Mouse (Mus musculus) retina, embryonic 14.5 days (tissue): Measurements from ENCODE around the gene Cdk10.
"Not testable (repeated sequence)": the region's sequence is repeated elsewhere in the genome, so short reads cannot be mapped to it uniquely, and the experiment has no call there.

Source experiments
- DNase-seq: peaks from one replicate; pipeline ENCODE4 v3.0.0-alpha.2; 2015; ENCODE audit warnings: low spot score

Cdk10 gene

DNA sequence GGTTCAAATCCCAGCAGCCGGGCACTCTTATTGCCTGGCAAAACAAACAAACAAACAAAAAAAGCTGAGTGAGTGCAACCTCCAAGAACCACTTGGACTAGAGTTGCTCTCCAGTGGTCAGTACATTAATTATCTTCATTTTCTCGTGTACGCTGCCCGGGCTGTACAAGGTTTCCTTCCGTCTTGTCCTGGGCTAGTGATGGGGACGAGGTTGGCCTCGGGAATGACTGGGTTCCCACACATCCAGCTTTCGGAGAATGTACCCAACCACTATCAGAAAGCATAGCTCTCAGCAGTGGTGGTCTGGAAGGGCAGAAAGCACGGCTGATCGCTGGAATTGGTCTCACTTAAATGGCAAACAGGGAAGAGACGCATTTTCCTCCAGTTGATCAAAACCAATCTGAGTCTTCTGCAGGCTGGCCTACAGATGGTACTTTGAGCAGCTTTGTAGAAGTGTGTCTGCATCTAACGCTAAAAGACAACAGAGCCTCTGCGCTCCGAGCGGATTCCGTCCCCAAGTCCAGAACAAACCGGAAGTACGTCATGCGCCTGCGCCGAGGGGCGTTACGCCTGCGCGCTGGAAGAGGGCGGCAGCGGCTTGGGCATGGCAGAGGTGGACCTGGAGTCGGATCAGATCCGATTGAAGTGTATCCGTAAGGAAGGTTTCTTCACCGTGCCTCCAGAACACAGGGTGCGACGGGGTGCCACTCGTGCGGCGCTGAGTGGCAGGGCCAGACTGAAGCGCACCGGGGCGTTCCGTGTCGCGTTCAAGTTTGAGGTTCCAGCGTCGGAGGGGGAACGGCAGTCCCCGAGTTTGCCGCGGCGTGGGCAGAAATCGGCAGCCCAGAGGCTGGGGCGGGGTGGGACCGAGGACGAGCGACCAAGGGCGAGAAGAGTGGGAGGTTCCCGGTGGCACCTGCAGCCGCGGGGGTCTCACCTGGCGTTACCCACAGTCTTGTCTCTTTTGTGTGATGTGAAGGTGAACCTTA is at the start of gene Cdk10:
Gene Cdk10, plus strand, starts transcription at position 565 of the 989 bp plus-strand sequence.
- DNase-seq: peak; percentile 95

DNA sequence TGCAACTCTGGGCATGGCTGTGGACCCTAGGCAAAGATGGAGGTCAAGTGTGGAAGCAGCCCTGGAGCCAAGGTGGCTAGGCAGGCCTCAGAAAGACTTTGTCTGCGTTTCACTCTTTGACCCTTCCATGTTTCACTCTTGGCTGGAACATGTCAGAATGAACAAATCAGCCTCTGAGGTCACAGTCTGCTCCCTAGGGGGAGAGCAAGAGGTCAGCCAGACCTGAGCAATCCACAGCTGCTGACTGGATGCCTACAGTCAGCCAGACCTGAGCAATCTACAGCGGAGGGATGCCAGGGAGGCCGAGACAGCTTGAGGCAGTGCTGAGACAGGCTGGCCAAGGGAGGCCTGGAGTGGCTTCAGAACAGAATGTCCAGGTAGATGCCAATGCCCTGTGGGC is 43.3 kb upstream of the Cdk10 start:
- peak; percentile 49 for DNase-seq

DNA sequence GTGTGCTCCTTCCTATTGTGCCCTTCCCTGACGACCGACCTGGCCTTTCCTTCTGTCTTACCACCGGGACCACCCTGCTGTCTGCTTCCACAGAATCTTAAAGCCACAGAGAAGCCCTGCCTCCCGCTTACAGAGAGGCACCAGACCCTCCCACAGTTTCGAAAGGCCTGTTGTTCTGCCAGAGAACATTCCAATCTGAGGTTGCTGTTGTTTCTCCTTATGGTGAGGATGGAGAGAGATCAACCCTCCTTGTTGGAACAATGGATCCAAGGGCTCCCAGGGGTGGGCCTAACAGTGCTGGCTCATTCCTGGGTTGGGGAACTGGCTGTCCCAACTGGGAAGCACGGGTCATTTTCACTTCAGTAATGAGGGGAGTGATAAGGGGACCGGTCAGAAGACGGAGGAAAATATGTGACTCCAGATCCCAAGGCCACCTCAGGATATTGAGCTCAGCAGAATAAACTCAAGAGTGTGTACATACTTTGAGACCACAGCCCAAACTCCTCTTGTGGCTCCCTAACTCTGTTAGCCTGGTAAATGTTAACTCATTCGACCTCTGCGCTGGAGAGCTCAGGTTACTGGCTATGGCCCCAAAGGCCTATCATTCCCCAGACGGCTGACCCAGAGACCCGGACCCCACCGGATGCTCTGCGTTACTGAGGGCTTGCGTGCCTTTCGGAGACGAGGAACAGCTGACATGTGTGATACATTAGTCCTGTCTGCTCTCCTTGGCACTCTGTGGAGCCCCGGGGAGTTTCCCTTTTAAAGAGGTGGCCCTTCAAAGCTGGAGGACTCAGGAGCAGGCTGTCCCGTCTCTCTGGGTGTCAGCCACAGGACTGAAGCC is 38.9 kb upstream of the Cdk10 start, which contains the start of gene Dpep1:
Gene Dpep1, plus strand, starts transcription at position 677 of the 844 bp plus-strand sequence.
- no peak for DNase-seq

DNA sequence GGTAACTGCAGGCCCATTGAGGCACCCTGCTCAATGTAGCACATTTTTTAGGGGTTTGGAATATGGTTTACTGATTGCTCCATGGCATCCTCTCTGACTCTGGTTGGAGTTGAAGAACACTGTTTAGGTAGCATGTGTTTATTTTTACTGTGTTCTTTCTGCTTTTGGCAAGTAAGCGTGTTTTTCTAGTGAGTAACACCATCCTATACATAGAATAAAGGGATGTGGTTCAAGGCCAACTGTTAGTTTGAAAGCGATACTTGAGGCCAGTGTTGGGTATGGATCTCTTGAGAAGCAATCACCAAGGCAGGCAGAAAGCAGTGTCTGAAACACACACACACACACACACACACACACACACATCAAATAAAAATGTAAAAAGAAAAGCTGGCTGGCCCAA is 36.6 kb upstream of the Cdk10 start:
- no peak for DNase-seq

DNA sequence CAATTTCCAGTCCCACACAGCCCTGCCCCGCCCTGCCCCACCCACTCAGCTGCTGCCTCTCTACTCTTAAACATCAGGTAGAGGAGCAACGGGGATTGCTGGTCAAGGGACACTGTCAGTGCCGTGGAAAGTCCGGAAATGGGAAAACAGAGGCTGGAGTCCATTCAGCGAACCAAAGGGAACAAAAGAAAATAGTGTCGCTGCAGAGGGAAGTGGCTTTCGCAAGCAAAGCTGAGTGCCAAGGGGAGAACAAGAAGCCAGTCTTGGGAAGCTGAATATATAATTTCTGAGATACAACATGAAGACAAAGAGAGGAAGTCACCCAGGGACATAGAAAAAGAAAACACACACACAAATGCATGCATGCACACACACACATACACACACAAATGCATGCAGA is 35.8 kb upstream of the Cdk10 start:
- DNase-seq: no peak

DNA sequence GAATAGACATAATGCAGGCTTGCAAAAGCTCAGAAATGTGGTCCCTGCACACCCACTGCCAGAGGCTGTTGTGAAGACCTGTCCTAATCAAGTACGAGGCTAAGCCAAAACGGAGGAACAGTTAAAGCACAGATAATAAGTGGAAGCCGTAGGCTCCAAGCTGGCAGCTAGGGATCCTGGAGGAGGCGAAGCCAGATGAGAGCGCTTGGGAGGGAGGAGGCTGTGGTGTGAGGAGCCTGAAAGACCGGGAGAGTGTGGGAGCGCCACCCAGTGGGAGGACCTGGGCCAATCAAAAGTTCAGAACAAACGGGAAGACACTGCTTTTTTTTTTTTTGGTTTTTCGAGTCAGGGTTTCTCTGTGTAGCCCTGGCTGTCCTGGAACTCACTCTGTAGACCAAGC is 34.0 kb upstream of the Cdk10 start:
- DNase-seq: peak; percentile 86

DNA sequence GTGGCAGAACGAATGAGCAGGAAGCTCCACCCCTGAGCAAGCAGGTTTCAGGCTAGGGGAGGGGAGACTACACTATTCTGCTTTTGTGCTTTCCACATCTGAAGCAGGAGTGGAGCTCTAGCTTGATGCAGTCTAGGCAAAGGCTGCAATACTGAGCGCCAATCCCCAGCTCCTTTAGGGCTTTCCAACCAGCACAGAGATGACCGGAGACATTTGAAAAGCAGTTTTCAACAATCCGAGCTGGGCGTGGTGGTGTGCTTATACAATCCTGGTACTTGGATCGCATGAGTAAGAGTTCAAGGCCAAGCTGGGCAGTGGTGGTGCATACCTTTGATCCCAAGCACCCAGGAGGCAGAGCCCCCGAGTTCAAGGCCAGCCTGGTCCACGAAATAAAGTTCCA is 32.7 kb upstream of the Cdk10 start:
- DNase-seq: no peak

DNA sequence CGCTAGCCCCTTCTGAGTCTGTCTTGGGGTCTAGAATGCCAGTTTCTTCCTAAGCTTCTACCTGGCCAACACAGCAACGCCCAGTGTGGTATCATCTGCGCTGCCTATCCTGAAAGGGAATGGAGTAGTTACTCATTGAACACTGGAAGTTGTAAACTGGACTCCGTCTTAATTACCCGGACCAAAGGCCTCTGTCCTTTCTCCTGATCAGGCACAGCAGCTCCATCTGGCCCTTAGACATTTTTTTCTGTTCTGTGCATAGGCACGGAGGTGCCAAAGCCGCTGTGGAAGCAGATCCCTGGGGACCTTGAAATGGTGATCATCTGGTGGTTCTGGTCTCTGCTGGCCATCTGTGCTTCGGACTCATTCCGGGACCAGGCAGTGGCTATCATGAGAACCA is 30.9 kb upstream of the Cdk10 start:
- DNase-seq: no peak

DNA sequence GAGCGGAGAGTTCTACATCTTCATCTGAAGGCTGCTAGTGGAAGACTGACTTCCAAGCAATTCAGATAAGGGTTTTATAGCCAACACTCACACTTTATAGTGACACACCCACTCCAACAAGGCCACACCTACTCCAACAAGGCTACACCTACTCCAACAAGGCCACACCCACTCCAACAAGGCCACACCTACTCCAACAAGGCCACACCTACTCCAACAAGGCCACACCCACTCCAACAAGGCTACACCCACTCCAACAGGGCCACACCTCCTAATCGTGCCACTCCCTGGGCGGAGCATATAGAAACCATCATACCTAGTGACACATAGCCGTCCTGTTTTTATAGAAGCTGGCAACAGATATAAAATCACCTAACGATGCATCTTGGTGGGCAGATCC is 27.6 kb upstream of the Cdk10 start:
- DNase-seq: not testable (repeated sequence)

DNA sequence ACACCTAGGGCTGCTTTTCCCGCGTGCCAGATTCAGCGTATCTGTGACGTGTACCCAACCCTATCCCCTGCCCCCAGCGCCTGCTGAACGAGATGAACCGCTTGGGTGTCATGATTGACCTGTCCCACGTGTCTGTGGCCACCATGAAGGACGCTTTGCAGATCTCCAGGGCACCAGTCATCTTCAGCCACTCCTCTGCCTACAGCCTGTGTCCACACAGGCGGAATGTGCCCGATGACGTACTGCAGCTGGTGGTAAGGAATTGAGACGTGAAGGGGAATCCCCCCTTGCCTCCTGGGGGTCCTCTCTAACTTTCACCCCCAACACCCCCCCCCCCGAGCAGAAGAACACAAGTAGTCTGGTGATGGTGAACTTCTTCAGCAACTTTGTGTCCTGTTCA is 24.8 kb upstream of the Cdk10 start:
- DNase-seq: no peak

DNA sequence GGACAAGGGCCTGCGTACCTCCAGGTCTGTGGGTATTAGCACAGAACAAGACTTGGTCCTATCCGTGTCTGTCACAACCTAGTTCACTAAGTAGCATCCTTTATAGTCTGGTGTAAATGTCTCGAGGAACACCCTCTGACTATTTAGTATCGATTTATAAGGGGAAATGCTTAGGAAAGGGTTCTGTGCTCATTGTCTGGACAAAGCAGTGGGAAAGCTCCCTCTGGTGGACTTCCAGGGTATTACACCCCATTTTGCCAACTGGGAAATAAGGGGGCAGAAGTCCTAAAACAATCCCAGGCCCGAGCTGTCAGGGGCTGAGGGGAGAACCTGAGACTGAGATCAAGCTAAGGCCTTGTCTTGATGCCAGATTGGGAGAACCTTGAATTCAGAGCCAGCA is 22.4 kb upstream of the Cdk10 start:
- peak; percentile 95 for DNase-seq

DNA sequence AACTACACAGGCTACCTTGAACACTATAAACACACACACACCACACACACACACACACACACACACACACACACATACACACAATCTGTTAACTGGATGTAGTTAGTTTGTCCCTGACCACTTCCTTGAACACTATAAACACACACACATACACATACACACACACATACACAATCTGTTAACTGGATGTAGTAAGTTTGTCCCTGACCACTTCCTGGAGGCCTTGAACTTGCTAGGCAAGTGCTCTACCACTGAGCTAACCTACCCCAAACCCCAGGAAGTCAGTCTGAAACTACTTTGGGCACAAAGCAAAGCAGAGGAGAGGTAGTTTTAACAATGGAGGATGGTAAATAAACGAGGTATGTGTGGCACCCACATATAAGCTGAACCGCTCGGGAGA is 21.1 kb upstream of the Cdk10 start:
- no peak for DNase-seq

DNA sequence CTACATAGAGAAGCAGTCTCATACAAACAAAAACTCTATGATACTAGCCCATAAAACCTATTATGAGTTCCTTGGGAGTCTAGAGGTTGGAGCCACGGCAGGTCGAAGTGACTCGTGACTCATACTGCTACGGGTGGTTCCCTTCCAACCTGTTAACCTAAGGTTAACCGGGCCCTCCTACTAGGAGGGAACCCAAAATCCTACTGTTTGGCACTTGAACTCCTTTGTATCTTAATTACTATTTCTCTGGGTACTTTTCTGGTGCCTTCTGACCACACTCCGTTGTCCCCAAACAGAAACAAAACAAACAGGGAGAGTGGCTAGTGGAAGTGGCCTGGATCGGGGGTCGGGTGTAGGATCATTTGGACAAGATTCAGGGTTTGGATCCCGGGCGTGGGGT is 12.8 kb upstream of the Cdk10 start:
- no peak for DNase-seq

DNA sequence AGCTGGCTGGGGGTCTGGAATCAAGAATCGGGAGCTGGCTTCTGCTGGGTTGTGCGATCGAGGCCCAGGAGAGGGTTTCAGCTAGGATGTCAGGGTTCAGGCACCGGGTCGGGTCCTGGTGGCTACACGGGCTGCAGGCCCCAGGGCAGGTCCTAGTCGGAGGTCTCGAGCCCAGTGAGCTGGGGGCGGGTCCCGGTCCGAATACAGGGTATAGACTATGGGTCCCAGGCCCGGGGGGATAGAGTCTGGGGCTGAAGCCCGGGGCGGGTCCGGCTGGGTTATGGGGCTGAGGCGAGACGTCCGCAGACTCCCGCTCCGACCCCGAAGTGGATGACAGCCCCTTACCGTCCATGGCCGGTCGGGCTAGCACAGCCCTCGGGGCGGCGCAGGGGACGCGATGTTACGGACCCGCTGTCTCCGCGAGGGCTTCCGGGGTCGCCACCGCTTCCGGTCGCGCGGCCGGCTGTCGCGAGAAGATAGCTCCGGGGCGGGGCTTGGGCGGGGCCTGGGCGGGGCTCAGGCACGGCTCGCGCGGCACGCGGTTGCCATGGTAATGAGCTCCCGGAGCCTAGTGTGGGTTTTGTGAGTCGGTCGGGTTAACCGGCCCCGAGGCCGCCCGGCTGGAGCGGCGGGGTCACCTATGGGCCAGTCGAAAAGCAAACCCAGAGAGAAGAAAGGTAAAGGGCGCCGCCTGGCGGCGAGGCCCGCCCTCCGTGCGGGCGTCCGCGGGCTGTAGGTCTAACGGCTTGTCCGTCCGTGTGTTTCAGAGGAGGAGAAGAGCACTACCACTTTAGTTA is 12.1 kb upstream of the Cdk10 start, which contains the start of the genes Chmp1a and Spata33:
Gene Chmp1a, minus strand, starts transcription at position 443 of the 797 bp plus-strand sequence.
Gene Spata33, plus strand, starts transcription at position 512 of the 797 bp plus-strand sequence.
- DNase-seq: peak; percentile 99

DNA sequence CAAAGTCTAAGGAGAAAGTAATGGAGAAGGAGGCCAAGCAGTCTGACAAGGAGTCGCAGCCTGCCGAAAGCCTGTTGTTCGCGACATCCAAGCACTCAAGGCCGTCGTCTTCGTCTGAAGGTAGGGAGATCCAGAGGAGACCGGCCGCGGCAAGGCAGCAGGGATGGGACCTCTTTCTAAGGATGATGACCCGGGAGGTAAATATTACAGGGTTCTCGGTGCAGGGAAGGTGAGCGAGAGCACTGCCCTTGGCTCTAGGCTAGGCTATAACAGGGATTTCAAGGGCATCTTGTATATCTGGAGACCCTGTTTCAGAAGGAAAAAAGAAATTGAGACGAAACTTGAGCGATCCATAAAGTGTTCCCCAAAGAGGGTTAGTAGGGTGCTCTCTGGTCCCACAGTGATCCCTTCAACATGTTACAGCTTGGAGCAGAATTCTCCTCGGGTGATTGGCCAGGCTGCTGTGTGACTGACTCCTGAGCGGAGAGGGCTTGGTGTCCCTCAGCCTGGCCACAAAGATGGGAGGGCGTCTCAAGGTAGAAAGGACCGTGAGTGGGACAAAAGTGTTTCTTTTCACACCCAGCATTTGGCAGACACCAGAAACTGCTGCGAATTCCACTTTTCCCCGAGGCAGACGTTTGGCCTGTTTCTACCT is 11.4 kb upstream of the Cdk10 start:
- no peak for DNase-seq

DNA sequence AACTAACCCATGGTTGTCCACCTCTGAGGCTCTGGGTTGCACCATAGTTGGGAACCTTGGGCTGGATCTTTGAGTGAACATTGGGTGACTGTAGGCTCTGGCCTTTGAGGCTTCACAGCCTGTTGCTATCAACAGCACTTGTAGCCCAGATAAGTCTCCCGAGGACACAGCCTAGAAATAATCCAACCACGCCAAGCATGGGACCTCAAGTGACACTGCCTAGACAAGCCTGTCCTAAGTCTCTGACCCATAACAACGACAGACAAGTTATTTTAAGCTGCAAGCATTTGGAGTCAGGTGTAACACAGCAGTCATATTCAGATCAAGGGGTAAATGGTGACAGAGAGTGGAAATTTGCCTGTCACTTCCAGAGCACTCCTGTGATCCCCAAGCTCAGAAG is 9.2 kb upstream of the Cdk10 start:
- no peak for DNase-seq

DNA sequence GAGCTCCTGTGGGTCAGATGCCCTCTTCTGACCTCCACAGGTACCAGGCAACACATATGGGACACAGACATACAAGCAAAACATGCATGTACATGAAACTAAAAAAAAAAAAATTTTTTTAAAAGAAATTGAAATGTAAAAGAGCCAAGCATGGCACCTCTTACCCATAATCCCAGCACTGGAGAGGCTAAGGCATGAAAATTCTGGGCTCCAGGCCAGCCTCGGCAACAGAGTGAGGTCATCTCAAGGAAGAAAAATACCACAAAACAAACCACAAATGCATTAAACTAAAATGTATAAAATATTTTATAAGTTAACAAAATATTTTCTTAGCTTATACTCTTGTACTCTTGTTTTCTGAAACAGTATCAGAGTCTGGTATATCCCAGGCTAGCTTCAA is 3.7 kb upstream of the Cdk10 start:
- no peak for DNase-seq

DNA sequence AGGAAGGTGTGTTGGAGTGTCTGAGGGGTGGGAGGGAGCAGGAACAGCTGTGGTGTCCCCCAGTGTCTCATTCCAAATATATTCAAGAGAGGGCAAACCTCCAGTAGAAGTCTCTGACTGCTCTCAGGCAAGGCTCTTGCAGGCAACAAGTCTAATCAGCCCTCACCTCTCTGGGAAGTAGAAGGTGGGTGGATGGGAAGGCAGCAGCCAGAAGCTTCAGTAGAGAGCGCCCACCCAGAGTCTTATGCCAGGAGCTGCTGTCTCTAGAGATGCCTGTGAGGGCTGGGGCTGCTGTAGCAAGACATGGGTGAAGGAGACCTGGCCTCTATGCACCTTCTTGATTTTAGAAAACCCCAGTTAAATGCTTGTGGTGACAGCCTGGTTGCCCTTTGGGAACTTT is 3.8 kb downstream of the Cdk10 start:
- DNase-seq: no peak

DNA sequence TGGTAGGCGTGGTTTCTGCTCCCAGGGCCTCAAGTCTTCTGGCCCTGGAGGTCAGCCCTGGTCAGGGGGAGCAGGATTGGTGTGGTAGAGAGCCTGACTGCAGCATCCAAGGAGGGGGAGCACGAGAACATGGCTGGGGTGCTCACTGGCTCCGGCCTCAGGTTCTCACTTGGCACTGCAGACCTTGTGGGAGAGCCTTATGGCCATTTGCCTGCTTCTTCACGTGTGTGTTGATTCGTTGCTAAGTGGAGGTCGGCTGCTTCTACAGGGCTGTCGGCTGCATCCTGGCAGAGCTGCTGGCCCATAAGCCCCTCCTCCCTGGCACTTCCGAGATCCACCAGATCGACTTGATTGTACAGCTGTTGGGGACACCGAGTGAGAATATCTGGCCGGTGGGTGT is 5.7 kb downstream of the Cdk10 start:
- not testable (repeated sequence) for DNase-seq

DNA sequence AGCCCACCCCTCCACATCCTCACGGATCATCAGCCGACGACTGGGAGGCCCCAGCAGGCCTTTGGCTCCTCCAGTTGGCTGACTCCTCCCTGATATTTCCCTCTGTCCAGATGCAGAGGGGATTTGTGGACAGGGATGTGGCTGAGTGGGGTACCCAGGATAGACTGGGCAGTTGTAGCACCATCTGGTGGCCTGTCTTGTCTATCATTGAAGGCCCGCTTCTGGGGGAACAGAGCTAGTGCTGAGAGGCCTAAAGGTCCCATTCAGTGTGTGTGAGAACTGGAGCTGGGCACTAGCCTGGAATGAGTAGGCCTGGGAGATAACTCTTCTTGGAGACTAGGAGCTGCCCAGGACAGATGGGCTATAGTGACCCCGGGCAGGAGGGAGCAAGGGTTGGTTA is 7.1 kb downstream of the Cdk10 start:
- DNase-seq: peak; percentile 55

DNA sequence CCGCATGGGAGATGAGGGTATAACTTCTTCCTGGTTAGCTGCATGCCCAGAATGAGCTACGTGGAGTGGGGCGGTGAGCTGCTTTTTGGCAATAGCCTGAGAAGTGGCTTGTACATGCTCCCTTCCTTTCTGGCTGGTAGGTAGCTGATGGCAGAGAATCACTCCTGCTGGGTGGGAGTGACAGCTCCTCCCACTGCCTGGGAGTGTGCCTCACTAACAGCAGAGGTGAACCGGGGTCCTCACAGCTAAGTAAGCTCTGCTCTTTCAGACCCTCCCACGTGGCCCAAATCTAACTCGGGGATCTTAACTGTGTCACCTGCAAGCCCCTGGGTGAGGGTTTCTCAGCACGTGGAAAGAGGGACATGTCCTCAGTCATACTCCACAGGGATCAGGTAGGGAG is 7.9 kb downstream of the Cdk10 start:
- DNase-seq: no peak
